Mouse (Mus musculus) C2C12 (cell line): Measurements from ENCODE around the gene Lrch4. TPM values are rescaled to one million over a fixed set of nuclear protein-coding genes. Genes with fewer than 3 reads are reported as not detected.

Experiments used
- H3K27me3 ChIP-seq: one replicate; pipeline ENCODE4 v1.6.1; 2011; ENCODE audit not compliant: control insufficient read depth, insufficient read depth, insufficient read length
- H3K36me3 ChIP-seq: one replicate; pipeline ENCODE4 v1.6.1; 2011; ENCODE audit not compliant: control insufficient read depth, insufficient read depth
- H3K4me3 ChIP-seq: one replicate; pipeline ENCODE4 v1.5.1; 2011; ENCODE audit warnings: mild to moderate bottlenecking, control low read depth; ENCODE audit not compliant: poor library complexity, insufficient read depth, severe bottlenecking
- H3K79me2 ChIP-seq: one replicate; pipeline ENCODE4 v1.6.1; 2011; ENCODE audit not compliant: control insufficient read depth, insufficient read depth
- H3K79me3 ChIP-seq: one replicate; pipeline ENCODE4 v1.6.1; 2011; ENCODE audit warnings: low read depth, control low read depth
- H3ac ChIP-seq: one replicate; pipeline ENCODE3; 2011; ENCODE audit warnings: low read depth; ENCODE audit not compliant: control insufficient read depth, insufficient read length
- CEBPB ChIP-seq: IDR thresholded peaks from one replicate; pipeline ENCODE4 v1.6.1; 2011; ENCODE audit warnings: low read depth, mild to moderate bottlenecking, control low read depth, moderate library complexity
- CTCF ChIP-seq: IDR thresholded peaks from one replicate; pipeline ENCODE4 v1.5.1; 2011; ENCODE audit not compliant: control insufficient read depth, insufficient read depth, insufficient read length
- FOSL1 ChIP-seq: IDR thresholded peaks from one replicate; pipeline ENCODE4 v1.8.0; 2011; ENCODE audit warnings: mild to moderate bottlenecking, low read length; ENCODE audit not compliant: poor library complexity, insufficient read depth, severe bottlenecking
- MAX ChIP-seq: IDR thresholded peaks from one replicate; pipeline ENCODE4 v1.6.1; 2011; ENCODE audit warnings: mild to moderate bottlenecking, control low read depth
- MYOD1 ChIP-seq: IDR thresholded peaks from one replicate; pipeline ENCODE4 v1.6.1; 2011; ENCODE audit warnings: low read depth; ENCODE audit not compliant: control insufficient read depth, insufficient read length
- MYOG ChIP-seq: IDR thresholded peaks from one replicate; pipeline ENCODE4 v1.6.1; 2011; ENCODE audit not compliant: control insufficient read depth, insufficient read length; ENCODE audit errors: extremely low read depth
- USF1 ChIP-seq: IDR thresholded peaks from one replicate; pipeline ENCODE4 v1.6.1; 2011; ENCODE audit warnings: low read depth, mild to moderate bottlenecking, control low read depth, moderate library complexity
- long read RNA-seq, 2 experiments: library from polyadenylated mRNA; unstranded; transcript quantifications; one replicate each; pipeline ENCODE4 v2.0.0; 2019 to 2020
- polyA plus RNA-seq: library from polyadenylated mRNA; unstranded; fragments of >200 nt; fragmentation: generic; extraction: Trizol; gene quantifications from one replicate; pipeline ENCODE4 v1.2.1, GENCODE M21; 2012; ENCODE audit warnings: missing spikeins

Lrch4 gene
- polyA plus RNA-seq, result 27.5 TPM
- long read RNA-seq, experiment 1, partial matches to known transcripts, result 3 of 9 reads
- long read RNA-seq, experiment 1, other reads (novel, unspliced or antisense), result 1 of 9 reads
- long read RNA-seq, experiment 2, transcript Lrch4-201 (18 exons, 3,078 nt), result major isoform, 58 of 108 reads
- long read RNA-seq, experiment 2, partial matches to known transcripts, result 6 of 108 reads
- long read RNA-seq, experiment 2, other reads (novel, unspliced or antisense), result 40 of 108 reads

DNA sequence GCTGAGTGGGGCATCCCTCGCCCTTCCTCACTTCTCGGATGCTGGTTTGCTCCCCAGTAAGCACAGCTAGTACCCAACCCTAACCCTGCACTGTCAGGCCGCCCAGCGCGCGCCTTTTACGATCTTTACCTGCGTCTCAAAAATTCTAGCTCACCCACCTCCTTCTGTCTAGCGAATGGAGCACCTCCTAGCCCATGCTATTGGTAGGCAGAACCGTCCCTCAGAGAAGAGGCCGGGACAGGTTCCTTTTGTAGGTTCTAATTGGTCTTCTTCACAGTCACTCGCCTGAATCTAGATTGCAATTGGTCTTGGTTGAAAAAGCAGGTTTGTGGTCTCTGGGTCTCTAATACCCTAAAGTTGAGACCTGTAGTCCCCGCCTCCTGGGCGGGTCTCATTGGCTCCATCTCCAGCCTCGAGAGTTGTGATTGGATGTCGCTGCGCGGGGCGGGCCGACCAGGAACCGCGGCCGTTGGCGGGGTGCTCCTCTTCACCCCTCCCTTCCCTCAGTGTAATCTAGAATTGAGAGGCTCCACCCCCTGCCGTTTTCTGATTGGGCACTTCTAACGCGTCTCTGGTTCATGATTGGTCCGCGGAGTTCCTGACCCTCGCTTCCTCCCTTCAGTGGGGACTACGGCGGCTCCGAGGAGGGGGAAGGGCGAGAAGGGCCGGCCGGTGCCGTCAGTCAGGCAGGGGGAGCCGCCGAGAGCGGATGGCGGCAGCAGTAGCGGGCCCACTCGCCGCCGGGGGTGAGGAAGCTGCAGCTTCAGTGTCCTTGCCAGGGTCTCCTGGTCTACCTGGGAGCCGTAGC is at the start of gene Lrch4, which contains the start of the genes Fbxo24 and Gm20605:
Gene Lrch4, plus strand, starts transcription at position 624 of the 808 bp plus-strand sequence.
Gene Fbxo24, minus strand, starts transcription at position 505 of the 808 bp plus-strand sequence.
Gene Gm20605, plus strand, starts transcription at position 678 of the 808 bp plus-strand sequence.
- TF ChIP-seq FOSL1 (no peak), MYOD1 (peak; percentile 10)
- H3K4me3 ChIP-seq, result peak within 1 kb of the TSS; percentile 96
- H3ac ChIP-seq, result peak within 1 kb of the TSS; percentile 67
- H3K36me3 ChIP-seq, result peaks cover 14% of the 10 kb centered on the region
- no peaks in the 10 kb centered on the region for H3K27me3 ChIP-seq
- peaks cover 34% of the 10 kb centered on the region for H3K79me3 ChIP-seq
- peaks cover 47% of the 10 kb centered on the region for H3K79me2 ChIP-seq

- Histone ChIP-seq H3K79me2 (no peaks in the 10 kb centered on the region), H3K79me3 (no peaks in the 10 kb centered on the region), H3K27me3 (peaks cover 30% of the 10 kb centered on the region), H3K4me3 (no peak overlapping the region), H3K36me3 (no peaks in the 10 kb centered on the region), H3ac (no peak overlapping the region)
- TF ChIP-seq MAX, result no peak
- no peak for TF ChIP-seq FOSL1
- no peak for TF ChIP-seq MYOG
- TF ChIP-seq USF1, result no peak
- no peak for TF ChIP-seq MYOD1
- TF ChIP-seq CEBPB, result no peak
- TF ChIP-seq CTCF, result no peak
Observed at GRCm38 (mm10) chr5:137580246-137580645, 48.7 kb upstream of the Lrch4 start.

DNA sequence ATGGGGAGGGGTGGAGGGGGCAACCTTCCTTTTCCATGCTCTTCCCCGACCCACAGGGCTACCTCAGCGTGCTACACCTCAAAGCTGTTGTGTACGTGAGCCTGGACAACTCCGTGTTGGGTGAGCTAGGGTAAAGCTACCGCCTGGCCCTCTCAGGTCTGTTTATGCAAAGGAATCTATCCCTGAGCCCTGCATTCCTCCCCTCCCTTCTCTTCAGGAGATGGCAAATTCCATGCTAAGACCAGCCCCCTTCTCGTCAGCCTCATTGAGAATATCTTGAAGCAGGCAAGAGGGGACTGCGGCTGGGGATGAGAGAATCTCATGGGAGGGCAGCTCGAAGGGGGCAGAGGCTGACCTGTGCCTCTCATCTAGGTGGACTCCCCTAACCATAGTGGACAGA is 46.2 kb upstream of the Lrch4 start:
- no peaks in the 10 kb centered on the region for H3K36me3 ChIP-seq
- TF ChIP-seq USF1 (no peak), MAX (no peak)
- no peak overlapping the region for H3K4me3 ChIP-seq
- no peaks in the 10 kb centered on the region for H3K79me2 ChIP-seq
- no peaks in the 10 kb centered on the region for H3K79me3 ChIP-seq
- no peak overlapping the region for H3ac ChIP-seq
- peaks cover 30% of the 10 kb centered on the region for H3K27me3 ChIP-seq

GRCm38 (mm10) chr5:137583670-137584169 is 45.2 kb upstream of the Lrch4 start:
- Histone ChIP-seq H3K4me3 (no peak overlapping the region), H3K79me2 (no peaks in the 10 kb centered on the region), H3ac (no peak overlapping the region), H3K79me3 (no peaks in the 10 kb centered on the region), H3K36me3 (no peaks in the 10 kb centered on the region), H3K27me3 (peaks cover 26% of the 10 kb centered on the region)
- TF ChIP-seq MYOD1, result no peak

DNA sequence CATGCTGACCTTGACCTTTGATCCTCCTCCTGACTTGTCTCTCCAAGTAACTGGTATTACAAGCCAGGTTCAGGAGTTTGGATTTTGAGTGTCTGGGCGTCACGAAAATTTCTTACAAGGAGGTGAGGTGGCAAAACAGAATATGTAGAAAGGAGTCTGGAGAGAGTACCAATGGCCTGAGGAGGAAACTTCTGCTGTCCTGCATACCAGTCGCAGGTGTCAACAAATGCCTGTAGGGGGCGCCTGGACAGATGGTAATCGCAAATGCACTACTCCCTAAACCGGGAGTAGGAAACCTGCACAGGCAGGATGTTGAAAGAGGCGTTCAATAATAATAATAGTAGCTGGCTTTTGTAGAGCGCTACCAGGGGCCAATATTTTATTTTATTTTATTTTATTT is 43.9 kb upstream of the Lrch4 start:
- Histone ChIP-seq H3K27me3 (peaks cover 26% of the 10 kb centered on the region), H3K79me3 (no peaks in the 10 kb centered on the region), H3K79me2 (no peaks in the 10 kb centered on the region), H3K36me3 (no peaks in the 10 kb centered on the region), H3K4me3 (no peak overlapping the region), H3ac (no peak overlapping the region)
- TF ChIP-seq MYOD1 (no peak), MAX (no peak), CTCF (peak; percentile 19)

- Histone ChIP-seq H3K79me2 (no peaks in the 10 kb centered on the region), H3K4me3 (no peak overlapping the region), H3ac (no peak overlapping the region), H3K27me3 (no peaks in the 10 kb centered on the region), H3K36me3 (no peaks in the 10 kb centered on the region), H3K79me3 (no peaks in the 10 kb centered on the region)
- no peak for TF ChIP-seq CTCF
- no peak for TF ChIP-seq MYOG
- TF ChIP-seq USF1, result no peak
- no peak for TF ChIP-seq CEBPB
- TF ChIP-seq MAX, result no peak
- TF ChIP-seq MYOD1, result no peak
- TF ChIP-seq FOSL1, result no peak
Observed at GRCm38 (mm10) chr5:137590507-137590906, 38.4 kb upstream of the Lrch4 start.
